Mouse (Mus musculus) stomach, embryonic 14.5 days (tissue): ENCODE measurements around the gene Esr2. TPM values are rescaled to one million over a fixed set of nuclear protein-coding genes. Genes with fewer than 3 reads are reported as not detected.

ENCODE experiments used
- ATAC-seq: fragments of 200-750 bp; cut with Nextera tagmentation; 2 replicates; pipeline ENCODE4 v1.8.0; 2017; ENCODE audit warnings: low read depth, moderate TSS enrichment; ENCODE audit not compliant: insufficient number of reproducible peaks, insufficient read depth, low FRiP score
- H3K27ac ChIP-seq: fragments of 300-500 bp; sonication (generic); 2 replicates; pipeline ENCODE4 v1.5.1; 2014; ENCODE audit warnings: mild to moderate bottlenecking, low read length, moderate library complexity, mixed read lengths
- H3K27me3 ChIP-seq: fragments of 300-500 bp; sonication (generic); 2 replicates; pipeline ENCODE4 v1.6.1; 2014; ENCODE audit warnings: low read length, control low read depth, mixed read lengths; ENCODE audit not compliant: control insufficient read depth, insufficient read depth
- H3K36me3 ChIP-seq: fragments of 300-500 bp; sonication (generic); 2 replicates; pipeline ENCODE4 v1.6.1; 2014; ENCODE audit warnings: mild to moderate bottlenecking, control low read depth, low read length, moderate library complexity, mixed read lengths; ENCODE audit not compliant: control insufficient read depth, insufficient read depth
- H3K4me1 ChIP-seq: fragments of 300-500 bp; sonication (generic); 2 replicates; pipeline ENCODE4 v1.6.1; 2014; ENCODE audit warnings: low read length, control low read depth, mixed read lengths; ENCODE audit not compliant: control insufficient read depth, insufficient read depth
- H3K4me2 ChIP-seq: fragments of 300-500 bp; sonication (generic); replicated peaks from 2 replicates; pipeline ENCODE4 v1.6.1; 2014; ENCODE audit warnings: low read depth, low read length, control low read depth
- H3K4me3 ChIP-seq: fragments of 300-500 bp; sonication (generic); 2 replicates; pipeline ENCODE4 v1.5.1; 2014; ENCODE audit warnings: low read depth, low read length, control low read depth
- H3K9ac ChIP-seq: fragments of 300-500 bp; sonication (generic); replicated peaks from 2 replicates; pipeline ENCODE4 v1.6.1; 2014; ENCODE audit warnings: low read depth, mild to moderate bottlenecking, control low read depth, low read length, moderate library complexity, mixed read lengths
- H3K9me3 ChIP-seq: fragments of 300-500 bp; sonication (generic); 2 replicates; pipeline ENCODE4 v1.6.1; 2016; ENCODE audit warnings: low read depth, low read length, control low read depth; ENCODE audit not compliant: control insufficient read depth
- WGBS: fragments of 180-500 bp; shearing (Covaris S2); extraction: QIAGEN DNeasy Blood & Tissue Kit; methylation state at CpG from one replicate; pipeline ENCODE4 v1.1.7; 2014; 5-methylcytosine and 5-hydroxymethylcytosine counted together
- polyA plus RNA-seq: library from polyadenylated mRNA; unstranded; fragments of >200 nt; fragmentation: Nextera tagmentation; extraction: Ambion mirVana; gene quantifications from 2 replicates; pipeline ENCODE4 v1.2.1, GENCODE M21; 2014

The Esr2 gene
- polyA plus RNA-seq, 1 experiment from 2014 or later = 0.19 TPM

DNA sequence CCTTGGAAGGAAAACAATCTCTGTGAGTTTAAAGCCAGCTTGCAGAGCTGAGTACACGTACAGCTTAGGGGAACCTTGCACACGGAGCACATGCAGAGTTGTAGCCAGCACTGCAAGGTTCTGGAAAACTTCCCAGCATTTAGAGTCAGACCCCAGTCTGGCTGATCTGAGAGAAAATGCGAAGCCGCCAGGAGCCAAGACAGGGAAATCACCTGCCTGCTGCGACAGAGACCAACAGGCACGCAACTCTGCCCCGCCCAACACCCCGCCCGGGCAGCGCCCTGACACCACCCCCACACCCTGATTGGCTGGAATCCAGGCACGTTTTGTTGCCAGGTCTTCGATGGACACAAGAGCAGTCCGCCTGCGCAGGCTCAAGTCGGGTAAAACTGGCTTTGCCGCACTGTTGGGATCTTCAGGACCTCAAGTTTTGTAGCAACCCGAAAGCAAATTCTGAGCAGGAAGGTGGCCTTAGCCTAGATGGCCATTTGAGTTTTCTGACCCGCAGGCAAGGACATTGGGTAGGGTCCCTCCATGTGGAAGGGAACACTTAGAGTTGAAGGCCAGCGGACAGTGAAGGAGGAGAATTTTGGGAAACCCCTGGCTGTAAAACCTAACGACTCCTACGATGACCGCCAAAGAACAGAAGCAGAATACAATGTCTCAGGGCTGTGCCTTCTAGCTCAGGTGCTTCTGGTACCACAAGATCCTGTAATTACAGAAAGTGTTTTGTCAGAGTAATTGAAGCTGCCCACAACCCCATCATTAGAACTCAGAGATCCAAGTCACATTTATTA, 19.1 kb upstream of the Esr2 start:
- WGBS = under 1% methylated on average over 22 of the region's 22 CpGs
- Histone ChIP-seq H3K27ac (0 out of 2 replicates have a peak overlapping the region, but pooled peaks have one; percentile 7), H3K9me3 (no peaks in the 10 kb centered on the region)

DNA sequence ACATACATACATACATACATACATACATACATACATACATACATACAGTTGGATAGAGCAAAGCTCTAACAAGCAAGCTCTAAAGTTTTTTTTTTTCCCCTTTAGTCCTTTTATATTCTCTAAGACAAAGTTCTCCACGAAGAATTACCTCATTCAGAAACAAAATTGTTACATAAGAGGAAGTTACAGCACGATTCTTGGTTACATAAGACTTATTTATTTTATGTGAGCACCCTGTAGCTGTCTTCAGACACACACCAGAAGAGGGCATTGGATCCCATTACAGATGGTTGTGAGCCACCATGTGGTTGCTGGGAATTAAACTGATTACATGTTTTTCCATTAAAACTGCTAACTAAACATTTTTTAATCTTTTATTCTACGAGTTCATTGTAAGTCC, 17.5 kb upstream of the Esr2 start:
- no peak overlapping the region for H3K4me3 ChIP-seq
- H3K27me3 ChIP-seq = no peaks in the 10 kb centered on the region
- no peaks in the 10 kb centered on the region for H3K36me3 ChIP-seq
- no peaks in the 10 kb centered on the region for H3K4me1 ChIP-seq
- no peak overlapping the region for H3K9ac ChIP-seq
- ATAC-seq = no peak
- H3K4me2 ChIP-seq = no peak overlapping the region
- no peak overlapping the region for H3K27ac ChIP-seq
- H3K9me3 ChIP-seq = no peaks in the 10 kb centered on the region
- 65% methylated on average over 3 of the region's 3 CpGs for WGBS

More for the DNA sequence above, 19.1 kb upstream of the Esr2 start:
- Histone ChIP-seq H3K9ac (no peak overlapping the region; the same call in 1 of the 2 replicates), H3K4me1 (no peaks in the 10 kb centered on the region), H3K4me3 (peak overlapping the region; percentile 28), H3K4me2 (peak overlapping the region; percentile 83), H3K27me3 (no peaks in the 10 kb centered on the region), H3K36me3 (no peaks in the 10 kb centered on the region)
- peak; percentile 87 for ATAC-seq

GRCm38 (mm10) chr12:76190940-76191339, 13.9 kb upstream of the Esr2 start:
- Histone ChIP-seq H3K4me1 (no peaks in the 10 kb centered on the region), H3K4me3 (no peak overlapping the region), H3K9ac (no peak overlapping the region), H3K4me2 (no peak overlapping the region), H3K36me3 (no peaks in the 10 kb centered on the region), H3K9me3 (no peaks in the 10 kb centered on the region), H3K27ac (no peak overlapping the region), H3K27me3 (no peaks in the 10 kb centered on the region)
- WGBS = 43% methylated on average over 11 of the region's 11 CpGs
- no peak for ATAC-seq

- no peaks in the 10 kb centered on the region for H3K4me1 ChIP-seq
- H3K9me3 ChIP-seq = no peaks in the 10 kb centered on the region
- no peaks in the 10 kb centered on the region for H3K36me3 ChIP-seq
- no peak overlapping the region for H3K9ac ChIP-seq
- no peak overlapping the region for H3K4me2 ChIP-seq
- H3K4me3 ChIP-seq = no peak overlapping the region
- ATAC-seq = no peak
- 31% methylated on average over 8 of the region's 8 CpGs for WGBS
- no peak overlapping the region for H3K27ac ChIP-seq
- H3K27me3 ChIP-seq = no peaks in the 10 kb centered on the region
Observed at GRCm38 (mm10) chr12:76187849-76188248, 10.8 kb upstream of the Esr2 start.

DNA sequence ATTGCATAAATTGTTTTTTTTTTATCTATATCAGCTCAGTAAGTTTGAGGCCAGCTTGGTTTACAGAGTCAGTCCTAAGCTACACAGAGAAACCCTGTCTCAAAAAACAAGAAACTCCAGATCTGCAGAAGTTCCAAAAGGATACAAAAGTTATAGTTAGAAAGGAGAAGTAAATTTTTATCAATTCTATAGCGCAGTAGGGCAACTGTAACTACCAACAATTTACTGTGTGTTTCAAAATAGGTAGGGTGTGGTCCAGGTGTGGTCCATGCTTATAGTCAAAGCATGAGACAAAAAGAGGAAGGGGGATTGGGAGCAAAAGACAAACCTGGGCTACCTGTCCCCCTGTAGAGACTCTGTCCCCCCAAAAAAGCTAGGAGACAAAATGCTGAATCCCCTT, 9.4 kb upstream of the Esr2 start:
- no peak overlapping the region for H3K9ac ChIP-seq
- no peak overlapping the region for H3K27ac ChIP-seq
- H3K4me2 ChIP-seq = no peak overlapping the region
- no peak for ATAC-seq
- H3K9me3 ChIP-seq = no peaks in the 10 kb centered on the region
- no peak overlapping the region for H3K4me3 ChIP-seq
- H3K4me1 ChIP-seq = no peaks in the 10 kb centered on the region
- WGBS = 94% methylated on average over 1 of the region's 1 CpGs
- H3K36me3 ChIP-seq = no peaks in the 10 kb centered on the region
- no peaks in the 10 kb centered on the region for H3K27me3 ChIP-seq

DNA sequence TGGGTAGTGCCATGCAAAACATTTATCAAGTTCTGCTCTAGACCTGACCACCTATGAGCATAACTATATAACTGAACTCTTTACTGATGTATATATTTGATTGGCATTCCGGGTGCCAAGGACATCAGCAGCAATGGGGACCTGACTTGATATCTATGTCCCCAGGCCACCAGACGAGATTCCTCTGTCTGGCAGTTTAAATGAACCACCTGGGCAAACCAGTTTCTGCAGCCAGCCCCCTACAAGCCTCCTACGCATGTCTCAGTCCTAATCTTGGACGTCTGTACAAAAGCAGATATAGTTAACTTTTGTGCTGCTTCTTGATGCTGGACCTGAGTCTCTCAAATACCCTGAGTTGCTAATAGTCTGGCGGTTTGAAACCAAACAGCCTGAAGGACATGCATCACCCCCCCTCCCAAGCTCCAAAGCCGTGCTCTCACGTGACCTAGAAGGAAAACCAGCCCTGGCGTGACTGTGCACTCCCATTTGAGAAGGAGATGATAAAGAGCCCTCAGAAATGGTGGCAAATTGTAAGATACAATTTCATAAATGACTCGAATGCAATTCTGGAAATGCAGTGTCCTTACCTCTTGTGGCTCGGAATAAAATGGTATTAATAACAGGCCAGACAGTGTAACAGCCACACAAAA, 8.2 kb upstream of the Esr2 start:
- Histone ChIP-seq H3K9ac (no peak overlapping the region), H3K27ac (no peak overlapping the region), H3K27me3 (no peaks in the 10 kb centered on the region), H3K4me3 (no peak overlapping the region), H3K9me3 (no peaks in the 10 kb centered on the region), H3K4me2 (no peak overlapping the region), H3K36me3 (no peaks in the 10 kb centered on the region), H3K4me1 (no peaks in the 10 kb centered on the region)
- 51% methylated on average over 10 of the region's 10 CpGs for WGBS
- ATAC-seq = no peak

GRCm38 (mm10) chr12:76184271-76184670, 7.2 kb upstream of the Esr2 start:
- H3K4me2 ChIP-seq = no peak overlapping the region
- H3K27me3 ChIP-seq = no peaks in the 10 kb centered on the region
- ATAC-seq = no peak
- H3K4me3 ChIP-seq = no peak overlapping the region
- no peaks in the 10 kb centered on the region for H3K4me1 ChIP-seq
- no peaks in the 10 kb centered on the region for H3K36me3 ChIP-seq
- H3K9me3 ChIP-seq = no peaks in the 10 kb centered on the region
- H3K9ac ChIP-seq = no peak overlapping the region
- WGBS = 53% methylated on average over 6 of the region's 6 CpGs
- no peak overlapping the region for H3K27ac ChIP-seq

DNA sequence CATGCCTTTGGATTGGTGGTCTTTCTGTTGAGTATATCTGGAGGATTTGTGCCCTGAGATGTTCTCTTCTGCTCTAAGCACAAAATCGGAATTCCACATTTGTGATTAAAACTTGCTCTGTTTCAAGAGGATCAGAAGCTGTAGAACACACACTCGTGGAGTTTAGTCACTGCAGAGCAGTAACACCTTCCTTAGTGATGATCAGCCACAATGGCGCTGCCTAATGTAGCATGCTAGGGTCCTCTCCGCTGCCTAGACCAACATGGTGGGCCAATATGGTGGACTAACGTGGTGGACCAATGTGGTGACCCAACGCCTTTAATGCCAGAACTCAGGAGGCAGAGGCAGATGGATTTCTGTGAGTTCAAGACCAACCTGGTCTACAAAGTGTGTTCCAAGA, 5.8 kb upstream of the Esr2 start:
- Histone ChIP-seq H3K4me1 (no peaks in the 10 kb centered on the region), H3K9me3 (no peaks in the 10 kb centered on the region), H3K9ac (no peak overlapping the region), H3K36me3 (no peaks in the 10 kb centered on the region), H3K4me3 (no peak overlapping the region), H3K27me3 (no peaks in the 10 kb centered on the region), H3K4me2 (no peak overlapping the region), H3K27ac (no peak overlapping the region)
- ATAC-seq = no peak
- 92% methylated on average over 6 of the region's 6 CpGs for WGBS
